Mouse (Mus musculus): Measurements from ENCODE around the gene Ankk1. TPM values are rescaled to one million over a fixed set of nuclear protein-coding genes. Genes with fewer than 3 reads are reported as not detected.

Ankk1 gene
- not detected in 2 replicates for polyA plus RNA-seq (2012)

DNA sequence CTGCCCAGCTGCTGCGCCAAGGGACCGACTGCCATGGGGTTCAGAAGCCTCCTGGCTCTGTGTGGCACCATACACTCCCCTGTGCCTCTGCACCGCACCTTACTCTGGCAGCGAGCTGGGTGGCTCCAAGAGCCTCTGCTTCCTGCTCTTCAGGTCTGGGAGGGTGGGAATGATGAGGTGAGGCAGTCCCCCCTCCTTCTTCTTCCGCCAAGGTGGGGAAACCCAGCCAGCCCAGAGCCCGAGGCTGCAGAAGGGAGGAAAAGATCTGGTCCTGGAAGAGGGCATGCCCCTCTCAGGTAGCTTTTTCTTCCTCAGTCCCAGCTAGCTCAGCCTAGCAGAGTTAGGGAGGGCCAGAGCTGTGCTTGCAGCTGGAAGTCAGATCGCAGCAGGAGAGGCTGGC, at the start of gene Ankk1:
Gene Ankk1, minus strand, starts transcription at position 101 of the 400 bp plus-strand sequence.

Other genes with a start within 250 kb of the Ankk1 start
- not detected in 2 replicates for gene Gm4894, start 176.5 kb downstream of the Ankk1 start, polyA plus RNA-seq (2012)
- not detected in 2 replicates for gene Drd2, start 86.4 kb downstream of the Ankk1 start, polyA plus RNA-seq (2012)
- gene Ttc12, start 59.2 kb upstream of the Ankk1 start, polyA plus RNA-seq (2012), result 0.01 and 0.12 TPM in 2 replicates

All from megakaryocyte-erythroid progenitor cell, adult 5 weeks (primary cell).